Mouse (Mus musculus): Measurements from ENCODE around the gene Pgm1.

- no peak for TF ChIP-seq CTCF (IDR thresholded peaks at IDR 0.05; ENCODE audit: borderline replicate concordance, control insufficient read depth, extremely low read depth, insufficient read depth, low read length, poor library complexity)
- no peak for TF ChIP-seq POLR2A (IDR thresholded peaks at IDR 0.05; ENCODE audit: control insufficient read depth, extremely low read depth, insufficient read depth, low read length, poor library complexity)
Observed at GRCm38 (mm10) chr4:99973931-99974330, 44.7 kb downstream of the Pgm1 start.
